Mouse (Mus musculus) MEL-GATA-1-ER (cell line): ENCODE results near the gene Sdha.

Experiments used
- DNase-seq: peaks from one replicate; pipeline ENCODE4 v3.0.0-alpha.2; 2012; ENCODE audit warnings: low read depth; ENCODE audit errors: extremely low read depth

Sdha gene

DNA sequence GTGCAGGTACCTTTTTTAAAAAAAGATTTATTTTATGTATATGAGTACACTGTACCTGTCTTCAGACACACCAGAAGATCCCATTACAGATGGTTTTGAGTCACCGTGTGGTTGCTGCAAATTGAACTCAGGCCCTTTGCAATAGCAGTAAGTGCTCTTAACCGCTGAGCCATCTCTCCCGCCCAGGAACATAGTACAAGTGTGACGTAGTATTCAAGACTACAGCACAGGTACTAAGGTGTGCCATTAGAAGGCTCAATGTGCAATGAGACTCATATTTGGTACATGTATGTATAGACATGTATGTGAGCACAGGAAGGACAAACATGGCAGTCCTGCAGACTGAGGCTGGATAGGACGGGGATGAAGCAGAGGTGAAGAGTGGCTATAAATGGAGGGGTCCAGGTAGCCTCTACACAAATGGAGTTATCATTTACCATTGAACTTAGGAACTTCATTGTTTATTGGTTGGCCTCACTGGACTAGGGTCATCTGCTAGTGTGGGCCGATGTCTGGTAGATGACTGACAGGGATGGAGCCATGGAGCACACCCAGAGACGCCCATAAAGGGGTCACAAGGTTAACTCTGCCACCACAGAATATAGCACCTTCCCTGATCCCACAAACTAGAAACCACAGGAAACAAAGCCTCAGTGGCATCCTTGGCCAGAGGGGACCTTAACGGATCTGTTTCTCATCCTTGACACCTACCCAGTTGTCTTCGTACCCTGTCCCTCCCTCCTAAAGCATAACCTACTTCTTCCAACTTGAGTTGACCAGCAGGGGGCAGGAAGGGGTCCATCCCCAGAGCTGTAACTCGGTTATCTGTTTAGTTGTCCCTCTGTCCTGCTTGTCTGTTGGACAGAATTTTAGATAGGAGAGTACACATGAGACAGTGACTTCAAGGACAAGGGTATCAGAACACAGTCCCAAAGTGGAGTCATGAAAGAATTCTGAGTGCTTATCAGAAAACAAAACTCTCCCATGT lies 47.7 kb downstream of the Sdha start:
- DNase-seq = no peak

DNA sequence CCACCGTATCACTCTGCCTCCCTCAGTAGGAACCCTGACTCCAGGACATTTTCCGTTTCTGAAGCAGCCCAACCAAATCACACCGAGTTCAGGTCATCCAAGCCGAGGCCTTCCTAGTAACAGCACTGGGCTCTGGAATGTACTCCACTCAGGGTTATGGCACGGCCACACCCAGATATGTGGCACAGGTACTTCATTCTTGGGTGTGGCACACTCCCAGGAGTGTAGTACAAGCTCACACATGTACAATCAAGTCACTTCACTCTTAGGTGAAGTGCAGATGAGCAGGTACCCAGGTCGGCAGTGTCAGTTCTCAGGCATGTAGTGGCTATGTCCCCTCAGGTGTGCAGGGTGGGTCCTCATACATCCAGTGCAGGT lies 48.5 kb downstream of the Sdha start:
- no peak for DNase-seq

GRCm38 (mm10) chr13:74300925-74301606 lies 49.0 kb downstream of the Sdha start:
- peak; percentile 15 for DNase-seq

DNA sequence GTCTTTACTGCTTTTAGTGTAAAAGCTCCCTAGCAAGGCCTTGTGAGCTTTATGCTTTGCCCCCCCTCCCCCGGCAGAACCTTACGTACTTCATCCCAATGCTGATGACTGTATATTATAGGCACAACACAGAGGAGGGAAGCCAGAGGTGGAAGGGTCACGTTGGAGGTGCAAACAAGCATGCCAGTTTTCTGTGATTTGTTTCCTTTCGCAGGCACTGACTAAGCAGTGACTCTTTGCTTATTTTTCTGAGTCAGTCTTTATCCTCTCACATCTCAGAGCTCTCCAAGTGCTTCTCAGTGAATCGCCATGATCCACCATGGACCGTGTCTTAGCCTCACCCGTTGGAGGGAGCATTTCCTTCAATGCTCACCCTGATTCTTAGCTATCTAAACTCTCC lies 53.7 kb downstream of the Sdha start:
- no peak for DNase-seq

DNA sequence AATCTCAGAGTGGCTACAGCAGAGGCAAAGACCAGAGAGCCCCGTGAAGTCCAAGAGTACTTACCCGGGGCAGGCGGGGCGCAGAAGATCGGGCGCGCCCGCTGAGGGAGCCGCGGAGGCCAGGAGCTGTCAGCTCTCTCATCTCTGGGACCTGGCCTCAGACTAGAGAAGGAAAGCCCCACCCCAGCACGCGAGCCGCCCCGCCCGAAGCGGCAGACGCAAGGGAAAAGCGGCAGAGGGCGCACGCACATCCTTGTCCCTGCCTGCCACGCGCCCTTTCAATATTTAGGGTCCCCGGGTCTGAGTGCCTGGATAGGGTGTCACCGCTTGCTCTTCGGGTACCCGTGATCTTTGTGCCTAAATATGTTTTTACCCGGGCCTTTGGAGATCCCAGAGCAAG lies 57.9 kb downstream of the Sdha start, which contains the start of gene Ahrr:
Gene Ahrr, minus strand, starts transcription at position 165 of the 400 bp plus-strand sequence.
- DNase-seq = no peak

DNA sequence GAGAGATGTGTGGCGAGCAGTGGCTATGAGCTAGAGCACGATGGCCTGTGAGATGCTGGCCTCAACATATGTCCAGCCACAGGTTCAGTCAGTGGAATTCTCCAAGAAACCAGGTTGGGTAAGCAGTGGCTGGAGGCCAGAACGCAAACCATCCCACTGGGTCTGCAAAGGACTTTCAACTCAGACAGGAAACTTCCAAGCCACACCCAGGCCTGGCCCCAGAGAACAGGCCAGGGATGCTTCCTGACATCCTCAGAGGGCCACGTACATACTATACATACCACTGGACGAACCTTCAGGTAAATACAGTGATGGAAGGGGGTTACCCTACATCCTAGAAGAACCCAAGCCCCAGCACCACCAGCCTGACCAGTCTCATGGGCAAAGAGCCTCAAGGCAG lies 60.4 kb downstream of the Sdha start:
- DNase-seq = no peak

GRCm38 (mm10) chr13:74282299-74282698 lies 67.8 kb downstream of the Sdha start:
- no peak for DNase-seq

DNA sequence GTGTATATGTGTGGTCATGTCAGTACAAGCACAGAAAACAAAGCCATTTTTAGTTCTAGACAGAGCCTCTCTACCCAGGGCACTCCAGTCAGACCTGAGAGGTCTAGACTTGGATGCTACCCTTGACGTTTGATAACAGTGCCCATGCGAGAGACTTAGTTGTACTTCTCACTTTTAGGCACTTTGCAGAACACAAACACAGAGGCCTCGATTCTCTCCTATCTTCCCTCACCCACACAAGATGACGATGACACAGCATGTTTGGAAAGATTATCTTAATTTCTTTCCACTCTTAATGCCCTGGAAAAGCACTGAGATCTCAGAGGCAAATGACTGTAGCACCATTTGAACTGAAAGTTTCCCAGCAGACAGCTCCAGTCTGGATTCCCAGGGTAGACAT lies 74.4 kb downstream of the Sdha start:
- DNase-seq = peak; percentile 26
